Mouse (Mus musculus): ENCODE results near the gene Tmem30c. TPM values are rescaled to one million over a fixed set of nuclear protein-coding genes. Genes with fewer than 3 reads are reported as not detected.

The Tmem30c gene
- 0.08 TPM in 1 of 2 replicates, not detected in the other for polyA plus RNA-seq (2016; fragmentation: Nextera tagmentation; extraction: Ambion mirVana)

- Histone ChIP-seq H3K4me1 (no peaks in the 10 kb centered on the region), H3K27ac (no peak within 1 kb of the TSS), H3K9ac (no peak within 1 kb of the TSS), H3K27me3 (no peaks in the 10 kb centered on the region), H3K4me3 (no peak within 1 kb of the TSS), H3K4me2 (replicated peaks) (no peak within 1 kb of the TSS), H3K9me3 (replicated peaks) (no peaks in the 10 kb centered on the region), H3K36me3 (no peaks in the 10 kb centered on the region)
- no peak for ATAC-seq (ENCODE audit: low FRiP score)
- WGBS = 67% methylated on average over 2 of the region's 2 CpGs
Observed at GRCm38 (mm10) chr16:57292765-57293164, at the start of gene Tmem30c. TSS of gene Tmem30c (minus strand) at chr16:57292865.

GRCm38 (mm10) chr16:57340613-57340898 lies 47.9 kb upstream of the Tmem30c start:
- Histone ChIP-seq H3K4me2 (replicated peaks) (no peak overlapping the region), H3K4me3 (no peak overlapping the region), H3K27me3 (no peaks in the 10 kb centered on the region), H3K4me1 (peaks cover 3% of the 10 kb centered on the region; the same call in 1 of the 2 replicates), H3K9ac (no peak overlapping the region), H3K9me3 (replicated peaks) (no peaks in the 10 kb centered on the region), H3K27ac (no peak overlapping the region), H3K36me3 (no peaks in the 10 kb centered on the region)
- WGBS = 58% methylated on average over 5 of the region's 5 CpGs
- ATAC-seq (ENCODE audit: low FRiP score) = no peak

- no peak overlapping the region for H3K4me3 ChIP-seq
- no peaks in the 10 kb centered on the region for H3K36me3 ChIP-seq
- no peak overlapping the region for H3K4me2 ChIP-seq (replicated peaks)
- H3K27me3 ChIP-seq = no peaks in the 10 kb centered on the region
- no peak for ATAC-seq (ENCODE audit: low FRiP score)
- H3K4me1 ChIP-seq = peaks cover 3% of the 10 kb centered on the region; the same call in 1 of the 2 replicates
- no peak overlapping the region for H3K9ac ChIP-seq
- H3K9me3 ChIP-seq (replicated peaks) = no peaks in the 10 kb centered on the region
- WGBS = 85% methylated on average over 8 of the region's 8 CpGs
- no peak overlapping the region for H3K27ac ChIP-seq
Observed at GRCm38 (mm10) chr16:57339765-57340612, 47.3 kb upstream of the Tmem30c start.

- Histone ChIP-seq H3K4me2 (replicated peaks) (no peak overlapping the region), H3K4me3 (no peak overlapping the region), H3K27ac (no peak overlapping the region), H3K9ac (no peak overlapping the region), H3K9me3 (replicated peaks) (no peaks in the 10 kb centered on the region), H3K36me3 (no peaks in the 10 kb centered on the region), H3K27me3 (no peaks in the 10 kb centered on the region), H3K4me1 (peaks cover 3% of the 10 kb centered on the region; the same call in 1 of the 2 replicates)
- WGBS = 80% methylated on average over 11 of the region's 11 CpGs
- no peak for ATAC-seq (ENCODE audit: low FRiP score)
Observed at GRCm38 (mm10) chr16:57336770-57337423, 44.2 kb upstream of the Tmem30c start.

GRCm38 (mm10) chr16:57332301-57332700 lies 39.6 kb upstream of the Tmem30c start:
- no peak overlapping the region for H3K4me3 ChIP-seq
- no peak overlapping the region for H3K4me2 ChIP-seq (replicated peaks)
- no peaks in the 10 kb centered on the region for H3K36me3 ChIP-seq
- H3K9me3 ChIP-seq (replicated peaks) = no peaks in the 10 kb centered on the region
- H3K27ac ChIP-seq = no peak overlapping the region
- no peaks in the 10 kb centered on the region for H3K4me1 ChIP-seq
- no peak for ATAC-seq (ENCODE audit: low FRiP score)
- WGBS = 82% methylated on average over 7 of the region's 7 CpGs
- H3K9ac ChIP-seq = no peak overlapping the region
- no peaks in the 10 kb centered on the region for H3K27me3 ChIP-seq

GRCm38 (mm10) chr16:57330111-57330510 lies 37.4 kb upstream of the Tmem30c start:
- Histone ChIP-seq H3K9me3 (replicated peaks) (no peaks in the 10 kb centered on the region), H3K4me3 (no peak overlapping the region), H3K9ac (no peak overlapping the region), H3K4me2 (replicated peaks) (no peak overlapping the region), H3K27me3 (no peaks in the 10 kb centered on the region), H3K27ac (no peak overlapping the region), H3K4me1 (no peaks in the 10 kb centered on the region), H3K36me3 (no peaks in the 10 kb centered on the region)
- WGBS = 85% methylated on average over 2 of the region's 2 CpGs
- no peak for ATAC-seq (ENCODE audit: low FRiP score)

- no peak overlapping the region for H3K4me3 ChIP-seq
- H3K4me1 ChIP-seq = no peaks in the 10 kb centered on the region
- 81% methylated on average over 8 of the region's 8 CpGs for WGBS
- no peaks in the 10 kb centered on the region for H3K27me3 ChIP-seq
- no peak overlapping the region for H3K27ac ChIP-seq
- no peak for ATAC-seq (ENCODE audit: low FRiP score)
- no peak overlapping the region for H3K9ac ChIP-seq
- H3K36me3 ChIP-seq = no peaks in the 10 kb centered on the region
- no peak overlapping the region for H3K4me2 ChIP-seq (replicated peaks)
- H3K9me3 ChIP-seq (replicated peaks) = no peaks in the 10 kb centered on the region
Observed at GRCm38 (mm10) chr16:57329028-57329427, 36.4 kb upstream of the Tmem30c start.

- 70% methylated on average over 7 of the region's 7 CpGs for WGBS
- Histone ChIP-seq H3K9ac (no peak overlapping the region), H3K4me2 (replicated peaks) (no peak overlapping the region), H3K4me3 (no peak overlapping the region), H3K4me1 (no peaks in the 10 kb centered on the region), H3K27ac (no peak overlapping the region), H3K36me3 (no peaks in the 10 kb centered on the region), H3K9me3 (replicated peaks) (no peaks in the 10 kb centered on the region), H3K27me3 (no peaks in the 10 kb centered on the region)
- ATAC-seq (ENCODE audit: low FRiP score) = no peak
Observed at GRCm38 (mm10) chr16:57326996-57327395, 34.3 kb upstream of the Tmem30c start.

- ATAC-seq (ENCODE audit: low FRiP score) = no peak
- Histone ChIP-seq H3K9me3 (replicated peaks) (no peaks in the 10 kb centered on the region), H3K9ac (no peak overlapping the region), H3K4me1 (no peaks in the 10 kb centered on the region), H3K27ac (no peak overlapping the region), H3K4me3 (no peak overlapping the region), H3K27me3 (no peaks in the 10 kb centered on the region), H3K36me3 (no peaks in the 10 kb centered on the region), H3K4me2 (replicated peaks) (no peak overlapping the region)
- 66% methylated on average over 7 of the region's 7 CpGs for WGBS
Observed at GRCm38 (mm10) chr16:57319284-57320124, 26.8 kb upstream of the Tmem30c start.

- no peak overlapping the region for H3K27ac ChIP-seq
- no peak overlapping the region for H3K9ac ChIP-seq
- H3K9me3 ChIP-seq (replicated peaks) = no peaks in the 10 kb centered on the region
- H3K36me3 ChIP-seq = no peaks in the 10 kb centered on the region
- ATAC-seq (ENCODE audit: low FRiP score) = no peak
- no peaks in the 10 kb centered on the region for H3K4me1 ChIP-seq
- no peak overlapping the region for H3K4me3 ChIP-seq
- no peak overlapping the region for H3K4me2 ChIP-seq (replicated peaks)
- H3K27me3 ChIP-seq = no peaks in the 10 kb centered on the region
- WGBS = 83% methylated on average over 8 of the region's 8 CpGs
Observed at GRCm38 (mm10) chr16:57318637-57319125, 26.0 kb upstream of the Tmem30c start.

- no peak for ATAC-seq (ENCODE audit: low FRiP score)
- 50% methylated on average over 13 of the region's 13 CpGs for WGBS
- H3K9ac ChIP-seq = no peak overlapping the region
Observed at GRCm38 (mm10) chr16:57317882-57318636, 25.4 kb upstream of the Tmem30c start.

More at GRCm38 (mm10) chr16:57317882-57318636, 25.4 kb upstream of the Tmem30c start:
- Histone ChIP-seq H3K9me3 (replicated peaks) (no peaks in the 10 kb centered on the region), H3K27ac (no peak overlapping the region), H3K4me1 (no peaks in the 10 kb centered on the region), H3K4me2 (replicated peaks) (no peak overlapping the region), H3K4me3 (no peak overlapping the region), H3K36me3 (no peaks in the 10 kb centered on the region), H3K27me3 (no peaks in the 10 kb centered on the region)
